Mouse (Mus musculus): ENCODE data around the gene Cd300e. TPM values are rescaled to one million over a fixed set of nuclear protein-coding genes. Genes with fewer than 3 reads are reported as not detected.

Cd300e gene
- total and polyA plus RNA-seq, 3 experiments, result not detected

DNA sequence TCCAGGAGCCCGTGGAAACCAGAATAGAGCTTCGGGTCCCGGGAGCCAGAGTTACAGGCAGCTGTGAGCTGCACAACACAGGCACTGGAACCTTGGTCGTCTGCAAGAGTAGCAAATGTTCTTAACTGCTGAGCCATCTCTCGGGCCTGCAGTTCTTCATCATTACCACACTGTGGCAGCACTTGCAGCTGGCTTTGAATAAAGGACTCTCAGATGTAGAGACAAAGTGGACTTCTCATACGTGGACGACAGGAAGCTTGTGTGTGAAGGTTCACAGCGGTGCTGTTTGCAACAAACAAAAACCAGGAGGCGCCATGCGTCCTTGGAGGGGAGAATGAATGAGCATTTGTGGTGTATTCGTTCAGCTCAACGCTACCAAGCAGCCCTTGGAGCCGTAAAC is 18.9 kb upstream of the Cd300e start:
- Histone ChIP-seq H3K4me1 (ENCODE audit: control insufficient read depth in 1 of 2, insufficient read depth in 2 of 2, low read length in 2 of 2) (peaks cover 6 to 14% of the 10 kb centered on the region in 2 experiments; a peak in 3 of 4 replicates), H3K36me3 (ENCODE audit: control insufficient read depth in 1 of 2, insufficient read depth in 2 of 2, low read length in 2 of 2) (peaks cover 0 to 3% of the 10 kb centered on the region in 2 experiments; a peak in 1 of 4 replicates), H3K27me3 (ENCODE audit: control insufficient read depth in 1 of 2, insufficient read depth in 2 of 2, low read length in 2 of 2) (peaks cover 0 to 3% of the 10 kb centered on the region in 2 experiments; a peak in 1 of 4 replicates), H3K9ac (ENCODE audit: control insufficient read depth, low read depth, low read length, poor library complexity, severe bottlenecking) (no peak overlapping the region), H3K79me2 (ENCODE audit: control insufficient read depth, insufficient read depth, low read length, poor library complexity) (no peaks in the 10 kb centered on the region), H3K27ac (ENCODE audit: control insufficient read depth, low read depth, low read length) (no peak overlapping the region), H3K4me3 (ENCODE audit: control insufficient read depth in 1 of 2, insufficient read depth in 1 of 2, low read depth in 2 of 2, low read length in 2 of 2) (no peak overlapping the region), H3K9me3 (replicated peaks; ENCODE audit: insufficient read depth, low read length) (no peaks in the 10 kb centered on the region)
- peak; percentile 87 for DNase-seq (ENCODE audit: low read depth, low spot score)
- peak; percentile 10; the same call in 1 of the 2 replicates for TF ChIP-seq NELFE (IDR thresholded peaks at IDR 0.05; ENCODE audit: low read depth, low read length)
- TF ChIP-seq ZNF384 (IDR thresholded peaks at IDR 0.05; ENCODE audit: low read depth, low read length), result no peak
- TF ChIP-seq GABPA (IDR thresholded peaks at IDR 0.05; ENCODE audit: low read depth, low read length), result no peak
- no peak for TF ChIP-seq MYC (IDR thresholded peaks at IDR 0.05; ENCODE audit: low read depth, low read length)
- TF ChIP-seq CHD2 (IDR thresholded peaks at IDR 0.05; ENCODE audit: low read length), result no peak
- no peak for TF ChIP-seq TCF12 (IDR thresholded peaks at IDR 0.05; ENCODE audit: low read depth, low read length)
- peak; percentile 38; the same call in 1 of the 2 replicates for TF ChIP-seq SIN3A (IDR thresholded peaks at IDR 0.05; ENCODE audit: low read length)
- TF ChIP-seq KAT2A (conservative IDR thresholded peaks at IDR 0.05; ENCODE audit: low read depth, low read length), result no peak
- no peak for TF ChIP-seq NRF1 (IDR thresholded peaks at IDR 0.05; ENCODE audit: insufficient read depth, low read depth, low read length, poor library complexity, severe bottlenecking)
- TF ChIP-seq ETS1 (IDR thresholded peaks at IDR 0.05; ENCODE audit: low read depth, low read length), result no peak
- TF ChIP-seq POLR2AphosphoS2 (IDR thresholded peaks at IDR 0.05; ENCODE audit: low read length), result no peak
- TF ChIP-seq ELF1 (IDR thresholded peaks at IDR 0.05; ENCODE audit: low read depth, low read length), result no peak
- TF ChIP-seq MAZ (IDR thresholded peaks at IDR 0.05; ENCODE audit: low read depth, low read length), result no peak
- no peak for TF ChIP-seq BHLHE40 (IDR thresholded peaks at IDR 0.05; ENCODE audit: borderline replicate concordance, low read depth, low read length)
- TF ChIP-seq ZC3H11A (IDR thresholded peaks at IDR 0.05; ENCODE audit: low read depth, low read length), result peak; percentile 65
- TF ChIP-seq USF1 (IDR thresholded peaks at IDR 0.05; ENCODE audit: low read depth, low read length), result no peak
- TF ChIP-seq USF2 (IDR thresholded peaks at IDR 0.05; ENCODE audit: borderline replicate concordance in 1 of 2, insufficient read depth in 1 of 2, low read depth in 1 of 2, low read length in 2 of 2), result no peak
- TF ChIP-seq UBTF (IDR thresholded peaks at IDR 0.05; ENCODE audit: borderline replicate concordance, insufficient read depth, low read depth, low read length), result no peak
- TF ChIP-seq POLR2AphosphoS5 (IDR thresholded peaks at IDR 0.05; ENCODE audit: borderline replicate concordance, low read depth, low read length), result no peak
- TF ChIP-seq MAFK (IDR thresholded peaks at IDR 0.05; ENCODE audit: borderline replicate concordance, low read depth, low read length), result no peak
- no peak for TF ChIP-seq ZKSCAN1 (IDR thresholded peaks at IDR 0.05; ENCODE audit: low read depth, low read length)
- TF ChIP-seq HCFC1 (IDR thresholded peaks at IDR 0.05; ENCODE audit: low read depth, low read length), result 0 out of 2 replicates have a peak, but pooled peaks have one; percentile 24
- TF ChIP-seq MAX (IDR thresholded peaks at IDR 0.05; ENCODE audit: low read length), result 0 out of 2 replicates have a peak, but pooled peaks have one; percentile 13
- TF ChIP-seq RCOR1 (IDR thresholded peaks at IDR 0.05; ENCODE audit: low read depth, low read length), result no peak
- TF ChIP-seq JUND (IDR thresholded peaks at IDR 0.05; ENCODE audit: low read depth, low read length), result no peak
- no peak for TF ChIP-seq MEF2A (IDR thresholded peaks at IDR 0.05; ENCODE audit: extremely low read depth, insufficient replicate concordance, low read depth, low read length, poor library complexity, severe bottlenecking)
- TF ChIP-seq MYB (IDR thresholded peaks at IDR 0.05; ENCODE audit: low read depth, low read length), result no peak
- no peak for TF ChIP-seq MXI1 (IDR thresholded peaks at IDR 0.05; ENCODE audit: low read depth, low read length)
- TF ChIP-seq POLR2A (IDR thresholded peaks at IDR 0.05; ENCODE audit: control insufficient read depth in 1 of 2, insufficient read depth in 1 of 2, low read depth in 1 of 2, low read length in 2 of 2, poor library complexity in 1 of 2), result no peak
- no peak for TF ChIP-seq CHD1 (IDR thresholded peaks at IDR 0.05; ENCODE audit: low read depth, low read length)
- peak; percentile 90 for TF ChIP-seq SMC3 (IDR thresholded peaks at IDR 0.05; ENCODE audit: low read depth, low read length)
- TF ChIP-seq ZMIZ1 (IDR thresholded peaks at IDR 0.05; ENCODE audit: low read depth, low read length), result no peak
- 0 out of 2 replicates have a peak, but pooled peaks have one; percentile 11 for TF ChIP-seq TBP (IDR thresholded peaks at IDR 0.05; ENCODE audit: low read depth, low read length)
- TF ChIP-seq RAD21 (IDR thresholded peaks at IDR 0.05; ENCODE audit: low read depth, low read length), result peak; percentile 77
- peak; percentile 77 to 93 (median 91) for TF ChIP-seq CTCF (IDR thresholded peaks at IDR 0.05 in 2 of 3, conservative IDR thresholded peaks at IDR 0.05 in 1 of 3; ENCODE audit: control insufficient read depth in 1 of 3, insufficient read depth in 1 of 3, low read depth in 2 of 3, low read length in 3 of 3, poor library complexity in 1 of 3, severe bottlenecking in 1 of 3)
- TF ChIP-seq EP300 (IDR thresholded peaks at IDR 0.05; ENCODE audit: low read depth in 1 of 2, low read length in 2 of 2), result no peak
- TF ChIP-seq E2F4 (IDR thresholded peaks at IDR 0.05; ENCODE audit: borderline replicate concordance, low read depth, low read length), result no peak
- TF ChIP-seq GATA1 (IDR thresholded peaks at IDR 0.05; ENCODE audit: low read depth, low read length), result no peak

All from MEL (cell line).